Mouse (Mus musculus): ENCODE measurements at regions not wholly inside any gene's neighbourhood (a gene's known extent, or its start where the extent isn't known, plus 50 kb on each side); places are given as distances from the start of the nearest gene placed in this dataset.

GRCm38 (mm10) chr9:14215961-14216360 is 58.9 kb upstream of the Sesn3 start:
- TF ChIP-seq CTCF (IDR thresholded peaks at IDR 0.05; ENCODE audit: borderline replicate concordance, control insufficient read depth, extremely low read depth, insufficient read depth, low read length, poor library complexity) (no peak), POLR2A (IDR thresholded peaks at IDR 0.05; ENCODE audit: control insufficient read depth, extremely low read depth, insufficient read depth, low read length, poor library complexity) (no peak)

All from thymus, adult 2 months (tissue).